In the genomic region with DNA sequence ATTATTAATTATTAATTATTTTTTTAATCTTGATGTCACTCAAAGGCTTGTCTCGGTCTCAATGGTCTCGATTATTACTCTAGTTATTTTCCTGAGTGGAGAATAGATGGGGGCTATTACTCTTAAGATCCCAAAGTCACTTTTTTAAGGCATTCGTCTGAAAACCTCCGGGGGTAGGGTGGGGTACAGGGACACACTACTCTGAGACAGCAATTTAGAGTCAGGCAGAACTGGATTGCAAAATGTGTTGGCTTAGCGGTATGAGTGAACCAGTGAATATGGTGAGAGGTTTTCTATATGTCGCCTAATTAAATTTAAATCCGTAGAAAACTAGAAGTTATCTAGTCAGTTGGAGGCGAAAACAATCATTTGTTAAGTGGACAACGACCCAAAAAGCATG, we compare ENCODE assay signal across 8 mouse cellular contexts. TPM values are rescaled to one million over a fixed set of nuclear protein-coding genes. Genes with fewer than 3 reads are reported as not detected.
A peak's percentile ranks its signal among the peaks of the same experiment; 100 is the strongest.
DNase-seq lines count a peak whose midpoint lies in the region; ATAC-seq and TF ChIP-seq lines count a peak whose summit lies in the region.

No protein-coding gene starts in this region.

- no peak for ATAC-seq in forebrain, embryonic 16.5 days
- no peak for ATAC-seq in liver, embryonic 11.5 days (replicated peaks; ENCODE audit: low FRiP score)
- no peak for ATAC-seq in stomach, embryonic 16.5 days (ENCODE audit: insufficient read depth, low FRiP score)

- no peak for TF ChIP-seq CTCF in lung, adult 2 months (IDR thresholded peaks at IDR 0.05; ENCODE audit: insufficient read depth, low read length)
- TF ChIP-seq CTCF in brain, embryonic 14.5 days (IDR thresholded peaks at IDR 0.05; ENCODE audit: borderline replicate concordance, extremely low read depth, insufficient read depth, insufficient read length) = no peak

- H3K9ac ChIP-seq in forebrain, embryonic 16.5 days (replicated peaks; ENCODE audit: low read depth, low read length) = peak overlapping the region; percentile 99
- peak overlapping the region; percentile 85 for H3K9ac ChIP-seq in liver, embryonic 11.5 days (ENCODE audit: low read depth, low read length)
- peak overlapping the region; percentile 98 for H3K9ac ChIP-seq in stomach, embryonic 16.5 days (ENCODE audit: low read length)

- peaks cover 1% of the 10 kb centered on the region; the same call in 1 of the 2 replicates for H3K36me3 ChIP-seq in forebrain, embryonic 16.5 days (ENCODE audit: control insufficient read depth, insufficient read depth)
- H3K36me3 ChIP-seq in liver, embryonic 11.5 days (ENCODE audit: control insufficient read depth, insufficient read depth, low read length) = peaks cover 6% of the 10 kb centered on the region; the same call in 1 of the 2 replicates
- peaks cover 4% of the 10 kb centered on the region; the same call in 1 of the 2 replicates for H3K36me3 ChIP-seq in stomach, embryonic 16.5 days (ENCODE audit: control insufficient read depth, insufficient read depth, low read length)

- H3K27me3 ChIP-seq in forebrain, embryonic 16.5 days (replicated peaks; ENCODE audit: control insufficient read depth, insufficient read depth, low read length) = no peaks in the 10 kb centered on the region
- no peaks in the 10 kb centered on the region for H3K27me3 ChIP-seq in liver, embryonic 11.5 days (replicated peaks; ENCODE audit: control insufficient read depth, insufficient read depth, low read length)
- H3K27me3 ChIP-seq in stomach, embryonic 16.5 days (ENCODE audit: control insufficient read depth, insufficient read depth, low read length) = no peaks in the 10 kb centered on the region

- peak overlapping the region; percentile 69 for H3K4me2 ChIP-seq in forebrain, embryonic 16.5 days (ENCODE audit: low read length)
- peak overlapping the region; percentile 79 for H3K4me2 ChIP-seq in liver, embryonic 11.5 days
- H3K4me2 ChIP-seq in stomach, embryonic 16.5 days (ENCODE audit: low read depth, low read length) = peak overlapping the region; percentile 66

- H3K27ac ChIP-seq in forebrain, embryonic 16.5 days (ENCODE audit: low read length) = peak overlapping the region; percentile 98
- H3K27ac ChIP-seq in liver, embryonic 11.5 days (ENCODE audit: low read depth, low read length) = no peak overlapping the region; the same call in 1 of the 2 replicates
- H3K27ac ChIP-seq in stomach, embryonic 16.5 days (ENCODE audit: low read length) = peak overlapping the region; percentile 99; the same call in 1 of the 2 replicates

- 12% methylated on average over 9 of the region's 9 CpGs for WGBS in lung, adult 2 months
- WGBS in forebrain, embryonic 16.5 days = 13% methylated on average over 9 of the region's 9 CpGs
- WGBS in liver, embryonic 11.5 days = 11% methylated on average over 9 of the region's 9 CpGs
- WGBS in stomach, embryonic 16.5 days = 7% methylated on average over 9 of the region's 9 CpGs

- peak overlapping the region; percentile 82 for H3K4me3 ChIP-seq in lung, adult 2 months (replicated peaks; ENCODE audit: extremely low read depth, low read depth, low read length)
- peak overlapping the region; percentile 94 for H3K4me3 ChIP-seq in forebrain, embryonic 16.5 days (replicated peaks; ENCODE audit: low read length)
- H3K4me3 ChIP-seq in liver, embryonic 11.5 days (ENCODE audit: low read depth, low read length) = peak overlapping the region; percentile 76
- peak overlapping the region; percentile 98 for H3K4me3 ChIP-seq in stomach, embryonic 16.5 days (replicated peaks; ENCODE audit: low read length)

- TF ChIP-seq POLR2A in lung, adult 2 months (IDR thresholded peaks at IDR 0.05; ENCODE audit: borderline replicate concordance, extremely low read depth, low read depth, low read length) = no peak
- no peak for TF ChIP-seq POLR2A in brain, embryonic 14.5 days (IDR thresholded peaks at IDR 0.05; ENCODE audit: borderline replicate concordance, extremely low read depth, insufficient read depth, insufficient read length, poor library complexity, severe bottlenecking)

- H3K9me3 ChIP-seq in forebrain, embryonic 16.5 days (ENCODE audit: control insufficient read depth, low read length) = no peaks in the 10 kb centered on the region
- H3K9me3 ChIP-seq in liver, embryonic 11.5 days (ENCODE audit: control insufficient read depth, low read length) = no peaks in the 10 kb centered on the region
- no peaks in the 10 kb centered on the region for H3K9me3 ChIP-seq in stomach, embryonic 16.5 days (replicated peaks; ENCODE audit: control insufficient read depth, low read length)

- H3K4me1 ChIP-seq in lung, adult 2 months (ENCODE audit: control insufficient read depth, insufficient read depth, low read length) = no peaks in the 10 kb centered on the region
- H3K4me1 ChIP-seq in forebrain, embryonic 16.5 days (replicated peaks; ENCODE audit: control insufficient read depth, insufficient read depth, low read length) = peaks cover 11% of the 10 kb centered on the region
- peaks cover 3% of the 10 kb centered on the region; the same call in 1 of the 2 replicates for H3K4me1 ChIP-seq in liver, embryonic 11.5 days (replicated peaks; ENCODE audit: control insufficient read depth, insufficient read depth, low read length)
- H3K4me1 ChIP-seq in stomach, embryonic 16.5 days (ENCODE audit: control insufficient read depth, insufficient read depth, low read length) = peaks cover 5% of the 10 kb centered on the region; the same call in 1 of the 2 replicates

- no peak for DNase-seq in lung, adult 2 months
- no peak for DNase-seq in lung, postnatal 4 days
- peak; percentile 29 for DNase-seq in brain, embryonic 14.5 days (ENCODE audit: low read depth)
- DNase-seq in liver, embryonic 11.5 days (ENCODE audit: low spot score) = no peak
- no peak for DNase-seq in frontal cortex, postnatal 25 days (ENCODE audit: low spot score in 2 of 2)
- no peak for DNase-seq in layer of hippocampus, adult 18-20 months (ENCODE audit: low spot score in 2 of 2)

RNA-seq across cellular contexts. Expression of a gene that starts 0.4 kb away (rescaled TPM):
- polyA plus RNA-seq in lung, adult 2 months (2012; rRNA removed) = 2.7 and 3.1 TPM in 2 replicates
- 18.5 and 19.0 TPM in 2 replicates for polyA plus RNA-seq in brain, embryonic 14.5 days (2012; rRNA removed)
- 58.4 and 58.9 TPM in 2 replicates for polyA plus RNA-seq in forebrain, embryonic 16.5 days (2015; fragmentation: Nextera tagmentation; extraction: Ambion mirVana)
- polyA plus RNA-seq in liver, embryonic 11.5 days (2014; fragmentation: Nextera tagmentation; extraction: Ambion mirVana) = 104 and 107 TPM in 2 replicates
- 41.6 and 42.2 TPM in 2 replicates for polyA plus RNA-seq in stomach, embryonic 16.5 days (2015; fragmentation: Nextera tagmentation; extraction: Ambion mirVana)
- 10 to 100 TPM; 29.9 to 30.3 TPM for total RNA-seq in layer of hippocampus, adult 18-20 months (2021)

RNA-seq across cellular contexts. Expression of a gene that starts 0.8 kb away (rescaled TPM):
- polyA plus RNA-seq in lung, adult 2 months (2012; rRNA removed) = 1.7 and 2.8 TPM in 2 replicates
- 7.1 and 8.3 TPM in 2 replicates for polyA plus RNA-seq in brain, embryonic 14.5 days (2012; rRNA removed)
- 6.9 and 9.3 TPM in 2 replicates for polyA plus RNA-seq in forebrain, embryonic 16.5 days (2015; fragmentation: Nextera tagmentation; extraction: Ambion mirVana)
- polyA plus RNA-seq in liver, embryonic 11.5 days (2014; fragmentation: Nextera tagmentation; extraction: Ambion mirVana) = 5.7 and 5.9 TPM in 2 replicates
- 5.2 and 5.7 TPM in 2 replicates for polyA plus RNA-seq in stomach, embryonic 16.5 days (2015; fragmentation: Nextera tagmentation; extraction: Ambion mirVana)
- 10 to 100 TPM; 23.9 to 29.1 TPM for total RNA-seq in layer of hippocampus, adult 18-20 months (2021)

RNA-seq across cellular contexts. Expression of a gene that starts 55.9 kb away (rescaled TPM):
- 0.17 and 0.23 TPM in 2 replicates for polyA plus RNA-seq in lung, adult 2 months (2012; rRNA removed)
- 19.7 and 27.7 TPM in 2 replicates for polyA plus RNA-seq in brain, embryonic 14.5 days (2012; rRNA removed)
- 25.4 and 31.4 TPM in 2 replicates for polyA plus RNA-seq in forebrain, embryonic 16.5 days (2015; fragmentation: Nextera tagmentation; extraction: Ambion mirVana)
- polyA plus RNA-seq in liver, embryonic 11.5 days (2014; fragmentation: Nextera tagmentation; extraction: Ambion mirVana) = 0.92 and 1.1 TPM in 2 replicates
- polyA plus RNA-seq in stomach, embryonic 16.5 days (2015; fragmentation: Nextera tagmentation; extraction: Ambion mirVana) = 1.00 and 1.3 TPM in 2 replicates
- total RNA-seq in layer of hippocampus, adult 18-20 months (2021) = 10 to 100 TPM; 33.2 to 38.8 TPM
